ENCODE assay signal across 23 mouse cellular contexts in the genomic region with DNA sequence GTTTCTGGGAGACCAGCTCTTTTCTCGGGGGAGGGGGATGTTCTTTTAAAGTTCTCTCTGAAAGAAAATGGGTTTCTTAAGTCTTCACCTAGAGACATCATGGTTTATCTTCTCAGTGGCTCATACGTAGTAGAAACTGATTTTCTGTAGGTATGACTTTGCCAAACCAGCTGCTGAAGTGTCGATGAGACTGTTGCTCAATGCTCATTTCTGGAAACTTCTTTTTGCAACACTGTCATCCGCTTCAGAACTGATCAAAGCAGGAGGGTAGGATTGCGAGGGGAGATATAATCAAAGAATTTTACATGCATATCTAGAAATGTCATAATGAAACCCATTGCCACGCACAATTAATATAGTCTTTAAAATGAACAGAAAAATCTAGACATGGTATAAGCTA. TPM values are rescaled to one million over a fixed set of nuclear protein-coding genes. Genes with fewer than 3 reads are reported as not detected.
DNase-seq lines count a peak whose midpoint lies in the region; ATAC-seq and TF ChIP-seq lines count a peak whose summit lies in the region.
"Had no signal": no experiment of that assay in that cellular context is flagged by ENCODE, and none has a peak within 500 bp of the region (broad histone marks: within the 10 kb centered on the region; RNA-seq: fewer than 3 reads in every experiment).

No protein-coding gene starts in this region.

- H3K4me1 ChIP-seq in bone marrow, adult 2 months (ENCODE audit: control insufficient read depth, insufficient read depth, low read length), result peaks cover 1% of the 10 kb centered on the region; the same call in 1 of the 2 replicates
- H3K4me1 ChIP-seq: embryonic facial prominence, embryonic 13.5 days; embryonic facial prominence, embryonic 15.5 days; forebrain, embryonic 13.5 days; forebrain, embryonic 15.5 days had no signal

- TF ChIP-seq POLR2A in bone marrow, adult 2 months (IDR thresholded peaks at IDR 0.05; ENCODE audit: borderline replicate concordance, control insufficient read depth, low read depth, low read length), result no peak

- no peak for TF ChIP-seq CTCF in bone marrow, adult 2 months (IDR thresholded peaks at IDR 0.05; ENCODE audit: control insufficient read depth, insufficient read depth, low read length)

- peak; percentile 69 for DNase-seq in CD4-positive helper T cell, adult 2 months (ENCODE audit: low read depth, low spot score)
- no peak for DNase-seq in embryo, embryonic 10 days (ENCODE audit: low spot score)
- no peak for DNase-seq in lung, postnatal 36 days
- no peak for DNase-seq in heart, postnatal 36 days
- DNase-seq in gastrocnemius, postnatal 14 days, result no peak
- DNase-seq: adrenal gland, adult 8-10 months; adrenal gland, postnatal 14 days; adrenal gland, postnatal 36 days; B cell, adult 2 months; cerebellum, adult 11-12 months; cerebellum, adult 2 months; cerebellum, adult 9-10 months; cerebellum, postnatal 10 days; cerebellum, postnatal 25 days; embryo, embryonic 11 days; forebrain, postnatal 0 days had no signal

- 62% methylated on average over 6 of the region's 6 CpGs for WGBS in bone marrow, adult 2 months

- intact Hi-C loops in heart, postnatal 36 days (cut with DNase I), result no loop called here
- intact Hi-C loops in gastrocnemius, postnatal 14 days (cut with DNase I; ENCODE audit: low total_unique reads), result no loop called here

- ATAC-seq in CD4-positive, CD25-positive, alpha-beta regulatory T cell, adult 4 months, result peak; percentile 67
- peak; percentile 70 for ATAC-seq in inflammation-experienced regulatory T-cells, adult 6 months
- ATAC-seq: forebrain, embryonic 13.5 days; forebrain, embryonic 15.5 days; forebrain, postnatal 0 days had no signal

- H3K27ac ChIP-seq in bone marrow, adult 2 months (ENCODE audit: control insufficient read depth, insufficient read depth, low read depth, low read length, poor library complexity), result peak overlapping the region; percentile 77
- H3K27ac ChIP-seq: embryonic facial prominence, embryonic 13.5 days; embryonic facial prominence, embryonic 15.5 days; forebrain, embryonic 13.5 days; forebrain, embryonic 15.5 days had no signal

- H3K4me3 ChIP-seq in bone marrow, adult 2 months (replicated peaks; ENCODE audit: control insufficient read depth, low read depth, low read length), result no peak overlapping the region
- H3K4me3 ChIP-seq: embryonic facial prominence, embryonic 13.5 days; embryonic facial prominence, embryonic 15.5 days; forebrain, embryonic 13.5 days; forebrain, embryonic 15.5 days had no signal

RNA-seq across cellular contexts. Expression of a gene that starts 10.5 kb away (rescaled TPM):
- 10 to 100 TPM; 16.2 to 17.5 TPM for polyA plus RNA-seq in CD4-positive, CD25-positive, alpha-beta regulatory T cell, adult 4 months (2017; shearing (Covaris generic))
- polyA plus RNA-seq in bone marrow, adult 2 months (2011; ENCODE audit: insufficient read depth, insufficient read length, low replicate concordance, missing spikeins), result 13.2 and 28.8 TPM in 2 replicates
- polyA plus RNA-seq in inflammation-experienced regulatory T-cells, adult 6 months (2017; shearing (Covaris generic)), result 10 to 100 TPM; 19.2 to 28.4 (median 20.6) TPM
- 1 to 10 TPM; 1.3 to 2.2 TPM for total RNA-seq in heart, postnatal 36 days (2021)
- under 1 TPM; 0.44 to 0.47 TPM for total RNA-seq in gastrocnemius, postnatal 14 days (2021)

RNA-seq across cellular contexts. Expression of a gene that starts 30.6 kb away (rescaled TPM):
- 10 to 100 TPM; 35.2 to 36.0 TPM for polyA plus RNA-seq in CD4-positive, CD25-positive, alpha-beta regulatory T cell, adult 4 months (2017; shearing (Covaris generic))
- 10.7 and 15.7 TPM in 2 replicates for polyA plus RNA-seq in bone marrow, adult 2 months (2011; ENCODE audit: insufficient read depth, insufficient read length, low replicate concordance, missing spikeins)
- 10 to 100 TPM; 37.0 to 38.5 (median 37.3) TPM for polyA plus RNA-seq in inflammation-experienced regulatory T-cells, adult 6 months (2017; shearing (Covaris generic))
- total RNA-seq in heart, postnatal 36 days (2021), result 1 to 10 TPM; 6.5 to 7.1 TPM
- 1 to 10 TPM; 4.3 to 5.1 TPM for total RNA-seq in gastrocnemius, postnatal 14 days (2021)
